Mouse (Mus musculus) layer of hippocampus, adult 2 months (tissue): ENCODE measurements around the gene Tas2r143. TPM values are rescaled to one million over a fixed set of nuclear protein-coding genes. Genes with fewer than 3 reads are reported as not detected.

Source experiments
- DNase-seq, 2 experiments: peaks; one replicate each; pipeline ENCODE4 v3.0.0; 2022; ENCODE audit warnings: low spot score in 2 of 2
- H3K27ac ChIP-seq: fragments of 200-600 bp; 2 replicates; pipeline ENCODE4 v1.8.1; 2022
- H3K4me3 ChIP-seq: fragments of 200-600 bp; 2 replicates; pipeline ENCODE4 v1.8.1; 2022; ENCODE audit warnings: mild to moderate bottlenecking
- CTCF ChIP-seq: fragments of 200-600 bp; conservative IDR thresholded peaks from 2 replicates; pipeline ENCODE4 v1.8.1; 2022; ENCODE audit warnings: antibody characterized with exemption, mild to moderate bottlenecking, moderate library complexity
- total RNA-seq, 2 experiments: library from RNA; stranded (reverse); gene quantifications; 2 replicates each; pipeline ENCODE4 v1.2.3; 2021

The Tas2r143 gene
- total RNA-seq, 2 experiments from 2014 or later, result not detected

DNA sequence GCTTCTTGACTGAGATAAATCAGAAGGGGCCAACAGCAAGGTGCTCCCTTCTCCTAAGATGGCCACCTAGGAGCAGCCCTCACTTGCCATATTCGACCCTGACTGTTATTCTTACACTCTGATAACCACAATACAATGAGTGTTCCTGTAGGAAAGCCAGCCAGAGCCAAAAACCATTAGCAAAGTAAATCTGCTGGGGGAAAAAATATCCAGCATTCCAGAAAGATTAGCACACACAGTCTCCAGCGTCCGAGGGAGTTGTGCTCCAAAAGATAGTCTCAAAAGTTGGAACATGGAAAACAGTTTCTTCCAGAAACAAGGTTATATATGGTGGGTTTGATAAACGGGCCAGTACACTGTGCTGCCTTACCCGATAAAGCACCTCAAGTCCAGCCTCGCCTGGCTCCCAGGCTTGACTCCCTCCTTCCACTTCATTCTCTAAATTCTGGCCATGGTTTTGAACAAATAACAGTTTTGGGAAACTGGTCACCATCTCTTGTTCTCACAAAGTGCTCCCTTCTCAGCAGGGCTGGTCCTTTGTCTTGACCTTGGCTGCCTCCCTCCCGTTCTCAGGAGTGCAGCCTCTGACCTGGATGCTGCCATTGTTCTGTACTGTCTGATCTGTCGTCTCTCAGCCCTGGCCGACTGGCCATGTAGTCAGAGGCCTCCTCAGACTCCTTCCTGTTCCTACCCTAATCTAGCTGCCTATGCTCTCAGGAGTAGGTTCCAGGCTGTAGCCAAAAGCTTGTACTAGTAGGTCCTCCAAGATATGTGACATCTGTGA is 40.5 kb upstream of the Tas2r143 start:
- H3K27ac ChIP-seq, result no peak overlapping the region
- H3K4me3 ChIP-seq, result no peak overlapping the region
- TF ChIP-seq CTCF, result no peak
- no peak for DNase-seq

GRCm38 (mm10) chr6:42360231-42360840 is 39.7 kb upstream of the Tas2r143 start:
- no peak for DNase-seq
- Histone ChIP-seq H3K27ac (no peak overlapping the region), H3K4me3 (no peak overlapping the region)
- TF ChIP-seq CTCF, result no peak

- H3K4me3 ChIP-seq, result no peak overlapping the region
- H3K27ac ChIP-seq, result no peak overlapping the region
- DNase-seq, result no peak
- TF ChIP-seq CTCF, result no peak
These were observed 38.8 kb upstream of the Tas2r143 start for GRCm38 (mm10) chr6:42361041-42361895.

GRCm38 (mm10) chr6:42362074-42362473 is 38.0 kb upstream of the Tas2r143 start:
- Histone ChIP-seq H3K27ac (no peak overlapping the region), H3K4me3 (no peak overlapping the region)
- no peak for TF ChIP-seq CTCF
- no peak for DNase-seq

DNA sequence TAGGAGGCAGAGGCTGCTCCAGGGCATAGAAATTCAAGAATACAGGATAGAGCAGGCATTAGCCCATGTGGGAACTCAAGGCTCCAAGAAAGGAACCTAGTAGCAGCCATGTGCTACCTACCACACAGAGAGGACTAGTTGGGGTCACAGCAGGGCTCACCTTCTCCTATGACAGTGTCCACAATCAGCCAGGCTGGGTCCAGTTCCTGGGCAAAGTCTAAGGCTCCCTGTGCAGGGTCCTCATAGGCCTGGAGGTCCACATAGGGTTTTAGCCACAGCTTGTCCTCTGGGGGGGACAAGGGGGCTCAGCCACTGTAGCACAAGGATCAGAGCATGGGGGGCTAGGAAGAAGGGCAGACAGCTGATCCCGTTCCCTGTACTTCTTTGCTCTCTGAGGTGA is 37.5 kb upstream of the Tas2r143 start:
- no peak overlapping the region for H3K4me3 ChIP-seq
- no peak for TF ChIP-seq CTCF
- no peak overlapping the region for H3K27ac ChIP-seq
- no peak for DNase-seq

DNA sequence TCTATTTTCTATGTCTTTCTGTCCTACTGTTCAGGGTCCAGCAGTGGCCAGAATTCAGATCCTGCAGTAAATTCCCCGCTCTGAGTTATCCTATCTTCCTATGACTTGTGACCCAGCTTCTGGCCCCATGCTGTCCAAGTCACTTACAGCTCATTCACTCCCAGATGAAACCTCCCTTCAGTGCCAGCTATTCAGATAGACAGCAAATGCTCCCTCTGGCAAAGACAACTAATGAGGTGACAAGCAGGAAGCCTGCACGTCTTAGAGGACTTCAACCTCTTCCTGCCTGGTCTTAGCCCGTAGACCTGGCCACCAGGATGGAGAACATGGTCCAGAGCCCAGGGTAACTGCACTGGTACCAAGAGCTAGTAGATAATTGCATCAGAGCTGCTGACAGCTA is 37.1 kb upstream of the Tas2r143 start:
- H3K4me3 ChIP-seq, result no peak overlapping the region
- no peak overlapping the region for H3K27ac ChIP-seq
- DNase-seq, result no peak
- TF ChIP-seq CTCF, result no peak

DNA sequence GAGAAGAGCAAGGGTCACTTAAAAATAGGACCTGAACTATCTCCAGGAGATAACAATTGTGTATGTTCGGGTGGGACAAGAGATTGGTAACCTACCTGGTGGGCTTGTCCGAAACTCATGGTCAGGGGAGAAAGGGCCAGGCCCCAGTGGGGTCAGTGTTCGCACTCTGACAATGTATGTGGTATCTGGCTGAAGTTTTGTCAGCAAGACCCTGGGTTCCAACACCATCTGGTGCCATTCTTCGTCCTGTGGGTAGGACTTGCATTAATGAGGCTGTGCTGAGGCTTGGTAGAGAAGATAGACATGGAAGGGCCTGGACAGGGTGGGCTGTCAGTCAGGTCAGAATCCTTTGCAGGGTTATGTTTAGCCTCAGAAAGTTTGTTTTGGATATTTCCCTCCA is 36.0 kb upstream of the Tas2r143 start:
- DNase-seq, result no peak
- Histone ChIP-seq H3K27ac (no peak overlapping the region), H3K4me3 (no peak overlapping the region)
- no peak for TF ChIP-seq CTCF

DNA sequence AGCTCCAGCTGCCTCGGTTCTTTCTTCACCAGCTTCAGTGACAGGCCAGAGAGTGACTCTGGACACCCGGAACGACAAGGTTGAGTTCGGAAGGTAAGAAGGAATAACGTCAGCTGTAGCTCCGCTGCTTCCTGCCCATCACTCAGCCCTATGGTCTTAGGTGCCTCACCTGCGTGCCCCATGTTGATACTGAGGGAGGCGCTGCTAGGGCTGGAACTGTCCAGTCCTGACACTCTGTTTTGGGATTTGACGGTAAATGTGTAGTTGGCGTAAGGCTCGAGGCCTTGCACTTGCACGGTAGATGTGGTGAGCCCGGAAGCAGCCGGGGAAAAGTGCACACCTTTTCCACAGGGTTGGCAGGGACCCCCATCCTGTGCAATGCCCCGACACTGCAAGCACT is 35.4 kb upstream of the Tas2r143 start:
- no peak for TF ChIP-seq CTCF
- DNase-seq, result no peak
- no peak overlapping the region for H3K27ac ChIP-seq
- H3K4me3 ChIP-seq, result no peak overlapping the region

DNA sequence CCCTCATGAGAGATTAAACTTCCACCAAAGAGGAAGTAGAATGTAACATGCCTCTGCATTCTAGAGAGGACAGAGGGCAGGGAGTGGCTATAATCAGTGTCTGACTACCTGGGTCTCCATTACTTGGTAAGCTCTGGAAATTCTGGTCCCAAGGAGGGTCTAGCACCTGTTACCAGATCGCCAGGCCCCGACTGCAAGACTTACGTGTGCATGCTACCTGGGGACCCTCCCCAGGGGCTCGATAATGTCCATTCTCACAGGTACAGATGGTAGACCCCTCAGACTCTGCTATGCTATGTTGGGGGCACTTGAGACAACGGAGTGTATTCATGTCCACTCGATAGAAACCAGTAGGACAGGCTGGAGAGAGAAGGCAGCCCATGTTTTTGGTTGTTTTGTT is 34.8 kb upstream of the Tas2r143 start:
- DNase-seq, result no peak
- Histone ChIP-seq H3K4me3 (no peak overlapping the region), H3K27ac (no peak overlapping the region)
- no peak for TF ChIP-seq CTCF

GRCm38 (mm10) chr6:42369870-42370269 is 30.2 kb upstream of the Tas2r143 start:
- TF ChIP-seq CTCF, result no peak
- Histone ChIP-seq H3K4me3 (no peak overlapping the region), H3K27ac (no peak overlapping the region)
- DNase-seq, result no peak

- TF ChIP-seq CTCF, result no peak
- no peak for DNase-seq
- peak overlapping the region; percentile 28; the same call in 1 of the 2 replicates for H3K27ac ChIP-seq
- H3K4me3 ChIP-seq, result no peak overlapping the region
These were observed 29.2 kb upstream of the Tas2r143 start for GRCm38 (mm10) chr6:42370630-42371363.

GRCm38 (mm10) chr6:42372001-42372400 is 28.0 kb upstream of the Tas2r143 start:
- Histone ChIP-seq H3K4me3 (no peak overlapping the region), H3K27ac (no peak overlapping the region)
- DNase-seq, result no peak
- TF ChIP-seq CTCF, result no peak

- H3K27ac ChIP-seq, result no peak overlapping the region
- TF ChIP-seq CTCF, result no peak
- H3K4me3 ChIP-seq, result no peak overlapping the region
- no peak for DNase-seq
These were observed 27.6 kb upstream of the Tas2r143 start for GRCm38 (mm10) chr6:42372421-42372815.
